Mouse (Mus musculus): ENCODE results near the gene Henmt1. TPM values are rescaled to one million over a fixed set of nuclear protein-coding genes. Genes with fewer than 3 reads are reported as not detected.

Gene Henmt1
- total and polyA plus RNA-seq, 2 experiments from 2014 or later, result 1.3 to 2.6 TPM

GRCm38 (mm10) chr3:108921822-108922221 is 17.9 kb upstream of the Henmt1 start:
- DNase-seq (ENCODE audit: low spot score) (no peak), ATAC-seq (ENCODE audit: low FRiP score) (no peak)
- no peak overlapping the region for H3K9ac ChIP-seq (replicated peaks; ENCODE audit: low read length, poor library complexity, severe bottlenecking)
- H3K27ac ChIP-seq (ENCODE audit: low read depth, low read length), result no peak overlapping the region
- no peak overlapping the region for H3K4me2 ChIP-seq (ENCODE audit: low read depth, low read length, poor library complexity, severe bottlenecking)
- no peak overlapping the region for H3K4me3 ChIP-seq (ENCODE audit: low read depth, low read length)
- H3K9me3 ChIP-seq (ENCODE audit: low read length), result no peaks in the 10 kb centered on the region
- WGBS, result 84% methylated on average over 1 of the region's 1 CpGs
- no peaks in the 10 kb centered on the region for H3K36me3 ChIP-seq (ENCODE audit: insufficient read depth, low read length)
- no peak for TF ChIP-seq CTCF (IDR thresholded peaks at IDR 0.05)
- H3K4me1 ChIP-seq (ENCODE audit: insufficient read depth, low read length), result no peaks in the 10 kb centered on the region
- H3K27me3 ChIP-seq (ENCODE audit: insufficient read depth, low read length), result no peaks in the 10 kb centered on the region

GRCm38 (mm10) chr3:108925677-108926076 is 14.0 kb upstream of the Henmt1 start:
- Histone ChIP-seq H3K27me3 (ENCODE audit: insufficient read depth, low read length) (no peaks in the 10 kb centered on the region), H3K4me3 (ENCODE audit: low read depth, low read length) (no peak overlapping the region), H3K9ac (replicated peaks; ENCODE audit: low read length, poor library complexity, severe bottlenecking) (no peak overlapping the region), H3K36me3 (ENCODE audit: insufficient read depth, low read length) (no peaks in the 10 kb centered on the region), H3K4me1 (ENCODE audit: insufficient read depth, low read length) (no peaks in the 10 kb centered on the region), H3K27ac (ENCODE audit: low read depth, low read length) (no peak overlapping the region), H3K4me2 (ENCODE audit: low read depth, low read length, poor library complexity, severe bottlenecking) (no peak overlapping the region), H3K9me3 (ENCODE audit: low read length) (no peaks in the 10 kb centered on the region)
- no peak for TF ChIP-seq CTCF (IDR thresholded peaks at IDR 0.05)
- DNase-seq (ENCODE audit: low spot score), result no peak
- no peak for ATAC-seq (ENCODE audit: low FRiP score)
- 90% methylated on average over 4 of the region's 4 CpGs for WGBS

GRCm38 (mm10) chr3:108926308-108926707 is 13.4 kb upstream of the Henmt1 start:
- no peaks in the 10 kb centered on the region for H3K9me3 ChIP-seq (ENCODE audit: low read length)
- no peaks in the 10 kb centered on the region for H3K4me1 ChIP-seq (ENCODE audit: insufficient read depth, low read length)
- no peak overlapping the region for H3K9ac ChIP-seq (replicated peaks; ENCODE audit: low read length, poor library complexity, severe bottlenecking)
- H3K4me3 ChIP-seq (ENCODE audit: low read depth, low read length), result no peak overlapping the region
- DNase-seq (ENCODE audit: low spot score) (no peak), ATAC-seq (ENCODE audit: low FRiP score) (no peak)
- no peak overlapping the region for H3K27ac ChIP-seq (ENCODE audit: low read depth, low read length)
- no peaks in the 10 kb centered on the region for H3K36me3 ChIP-seq (ENCODE audit: insufficient read depth, low read length)
- TF ChIP-seq CTCF (IDR thresholded peaks at IDR 0.05), result no peak
- no peak overlapping the region for H3K4me2 ChIP-seq (ENCODE audit: low read depth, low read length, poor library complexity, severe bottlenecking)
- H3K27me3 ChIP-seq (ENCODE audit: insufficient read depth, low read length), result no peaks in the 10 kb centered on the region
- 80% methylated on average over 1 of the region's 1 CpGs for WGBS

GRCm38 (mm10) chr3:108933557-108933956 is 6.1 kb upstream of the Henmt1 start:
- Histone ChIP-seq H3K9ac (replicated peaks; ENCODE audit: low read length, poor library complexity, severe bottlenecking) (no peak overlapping the region), H3K36me3 (ENCODE audit: insufficient read depth, low read length) (no peaks in the 10 kb centered on the region), H3K27me3 (ENCODE audit: insufficient read depth, low read length) (no peaks in the 10 kb centered on the region), H3K4me3 (ENCODE audit: low read depth, low read length) (no peak overlapping the region), H3K27ac (ENCODE audit: low read depth, low read length) (no peak overlapping the region), H3K4me2 (ENCODE audit: low read depth, low read length, poor library complexity, severe bottlenecking) (no peak overlapping the region), H3K4me1 (ENCODE audit: insufficient read depth, low read length) (no peaks in the 10 kb centered on the region), H3K9me3 (ENCODE audit: low read length) (no peaks in the 10 kb centered on the region)
- DNase-seq (ENCODE audit: low spot score) (no peak), ATAC-seq (ENCODE audit: low FRiP score) (no peak)
- TF ChIP-seq CTCF (IDR thresholded peaks at IDR 0.05), result no peak
- WGBS, result 97% methylated on average over 6 of the region's 6 CpGs

- no peaks in the 10 kb centered on the region for H3K27me3 ChIP-seq (ENCODE audit: insufficient read depth, low read length)
- H3K4me2 ChIP-seq (ENCODE audit: low read depth, low read length, poor library complexity, severe bottlenecking), result no peak overlapping the region
- no peak overlapping the region for H3K9ac ChIP-seq (replicated peaks; ENCODE audit: low read length, poor library complexity, severe bottlenecking)
- H3K4me3 ChIP-seq (ENCODE audit: low read depth, low read length), result no peak overlapping the region
- TF ChIP-seq CTCF (IDR thresholded peaks at IDR 0.05), result no peak
- ATAC-seq (ENCODE audit: low FRiP score), result no peak
- no peaks in the 10 kb centered on the region for H3K4me1 ChIP-seq (ENCODE audit: insufficient read depth, low read length)
- H3K36me3 ChIP-seq (ENCODE audit: insufficient read depth, low read length), result no peaks in the 10 kb centered on the region
- WGBS, result 90% methylated on average over 5 of the region's 5 CpGs
- no peak overlapping the region for H3K27ac ChIP-seq (ENCODE audit: low read depth, low read length)
- no peaks in the 10 kb centered on the region for H3K9me3 ChIP-seq (ENCODE audit: low read length)
- no peak for DNase-seq (ENCODE audit: low spot score)
These were observed 982 bp upstream of the Henmt1 start for GRCm38 (mm10) chr3:108938691-108939090.

GRCm38 (mm10) chr3:108940001-108940633 is 444 bp downstream of the Henmt1 start, which contains the start of gene Gm9857:
TSS of gene Gm9857 (minus strand) at chr3:108940445.
- DNase-seq (ENCODE audit: low spot score) (peak; percentile 48), ATAC-seq (ENCODE audit: low FRiP score) (peak; percentile 80)
- peak within 1 kb of the TSS; percentile 45 for H3K4me2 ChIP-seq (ENCODE audit: low read depth, low read length, poor library complexity, severe bottlenecking)
- H3K9ac ChIP-seq (replicated peaks; ENCODE audit: low read length, poor library complexity, severe bottlenecking), result no peak within 1 kb of the TSS; the same call in 1 of the 2 replicates
- H3K36me3 ChIP-seq (ENCODE audit: insufficient read depth, low read length), result no peaks in the 10 kb centered on the region
- H3K27ac ChIP-seq (ENCODE audit: low read depth, low read length), result no peak within 1 kb of the TSS
- TF ChIP-seq CTCF (IDR thresholded peaks at IDR 0.05), result no peak
- no peaks in the 10 kb centered on the region for H3K4me1 ChIP-seq (ENCODE audit: insufficient read depth, low read length)
- no peaks in the 10 kb centered on the region for H3K27me3 ChIP-seq (ENCODE audit: insufficient read depth, low read length)
- no peaks in the 10 kb centered on the region for H3K9me3 ChIP-seq (ENCODE audit: low read length)
- peak within 1 kb of the TSS; percentile 28 for H3K4me3 ChIP-seq (ENCODE audit: low read depth, low read length)
- 67% methylated on average over 45 of the region's 59 CpGs for WGBS

Data from midbrain, postnatal 0 days (tissue).